Mouse (Mus musculus) left cerebral cortex, postnatal 4 days (tissue): ENCODE data around the gene Ralgapa2. TPM values are rescaled to one million over a fixed set of nuclear protein-coding genes. Genes with fewer than 3 reads are reported as not detected.

Experiments
- DNase-seq: peaks from one replicate; pipeline ENCODE4 v3.0.0-alpha.2; 2022
- intact Hi-C: fragments of 180-260 bp; cut with DNase I; formaldehyde crosslinking; loops from one replicate; pipeline ENCODE4 v1.15.1; 2025
- total RNA-seq, 2 experiments: library from RNA; stranded (reverse); gene quantifications; 2 replicates each; pipeline ENCODE4 v1.2.3; 2021

Gene Ralgapa2
- total RNA-seq, 2 experiments from 2014 or later = 42.1 to 42.5 TPM

DNA sequence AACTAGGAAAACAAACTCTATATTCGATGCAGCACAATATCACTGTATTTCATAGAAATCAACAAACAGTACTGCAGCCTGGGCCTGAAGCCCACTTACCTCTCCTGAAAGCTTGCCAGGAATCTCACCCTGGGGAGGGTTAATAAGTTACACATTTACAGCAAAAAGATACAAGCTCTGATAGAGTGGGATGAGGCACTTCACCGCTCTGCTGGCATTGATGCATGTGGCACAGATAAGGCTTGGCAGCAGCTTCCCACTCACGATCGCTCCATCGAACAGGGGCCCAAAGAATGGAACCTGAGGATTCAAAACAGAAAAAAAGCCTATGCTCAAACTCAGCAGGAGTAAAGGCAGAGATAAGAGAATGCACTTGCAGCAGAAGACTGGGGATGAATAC, 197.4 kb downstream of the Ralgapa2 start:
- DNase-seq = no peak
- intact Hi-C loops = no loop called here

DNA sequence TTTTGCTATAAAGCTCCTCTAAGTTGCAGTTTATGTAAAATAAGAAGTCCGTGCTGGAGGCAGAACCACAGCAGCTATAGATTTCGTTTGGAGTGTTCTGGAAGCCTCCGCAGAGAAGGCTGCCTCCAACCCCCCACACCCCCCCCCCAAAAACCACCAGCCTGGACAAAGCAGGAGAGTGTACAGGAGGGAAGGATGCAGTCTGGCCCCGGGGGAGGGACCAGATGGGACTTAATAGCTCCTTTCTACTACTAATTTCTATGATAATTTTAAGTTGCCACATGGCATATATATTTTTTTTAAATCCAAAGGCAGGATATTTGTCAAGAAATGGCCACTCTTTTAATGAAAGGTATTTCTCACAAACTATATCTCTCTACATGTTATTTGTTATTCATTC, 198.3 kb downstream of the Ralgapa2 start:
- intact Hi-C loops = no loop called here
- peak; percentile 64 for DNase-seq

DNA sequence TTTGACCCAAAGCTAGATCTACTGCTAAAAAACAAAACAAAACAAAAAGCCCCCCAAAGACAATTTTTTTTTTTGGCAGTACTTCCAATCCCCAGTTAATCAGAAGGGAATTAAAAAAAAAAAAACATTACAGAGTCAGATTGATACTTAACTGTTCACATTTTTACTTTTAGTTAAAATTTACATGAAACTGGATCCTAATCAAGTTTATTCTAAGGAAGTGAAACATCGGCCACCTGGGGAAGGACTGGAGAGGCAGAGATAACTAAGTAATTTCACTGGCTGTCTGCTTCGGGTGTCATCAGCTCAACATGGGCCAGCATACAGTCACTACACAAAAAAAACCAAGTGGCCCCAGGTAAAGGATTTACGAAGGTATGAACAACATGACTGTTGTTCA, 201.4 kb downstream of the Ralgapa2 start:
- DNase-seq = no peak
- intact Hi-C loops = no loop called here

DNA sequence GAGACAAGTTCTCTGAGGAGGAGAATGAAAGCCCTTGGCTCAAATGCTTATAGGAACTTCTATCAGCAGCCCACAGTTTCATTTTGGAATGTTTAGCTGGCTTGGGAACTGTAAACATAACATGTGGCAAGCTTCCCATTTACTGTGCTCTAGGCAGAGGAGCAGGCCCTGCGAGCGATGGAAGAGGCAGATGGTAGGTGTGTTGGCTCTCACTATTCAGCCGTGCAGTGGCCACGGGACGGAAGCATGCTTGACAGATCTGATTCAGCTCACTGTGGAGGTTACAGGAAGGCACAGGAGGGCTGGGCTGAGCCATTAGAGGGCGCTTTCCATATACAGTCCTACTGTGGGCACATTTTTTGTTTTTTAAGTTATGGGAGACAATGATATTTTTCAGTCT, 201.9 kb downstream of the Ralgapa2 start:
- intact Hi-C loops = no loop called here
- DNase-seq = peak; percentile 86

GRCm38 (mm10) chr2:146309413-146309812, 202.7 kb downstream of the Ralgapa2 start:
- DNase-seq = no peak
- intact Hi-C loops = loop anchor here (10.0 kb wide), 1 partner anchor 85 kb away; the partner anchor contains the start of gene Insm1

GRCm38 (mm10) chr2:146307060-146307459, 205.1 kb downstream of the Ralgapa2 start:
- DNase-seq = no peak

GRCm38 (mm10) chr2:146302094-146302699, 209.9 kb downstream of the Ralgapa2 start:
- intact Hi-C loops = loop anchor here (10.0 kb wide), 1 partner anchor 77 kb away; the partner anchor contains the start of gene Insm1
- no peak for DNase-seq

More at GRCm38 (mm10) chr2:146307060-146307459, 205.1 kb downstream of the Ralgapa2 start:
- intact Hi-C loops = loop anchor here (10.0 kb wide), 1 partner anchor 82 kb away; the partner anchor contains the start of gene Insm1

- intact Hi-C loops = loop anchor here (10.0 kb wide), 1 partner anchor 76 kb away; the partner anchor contains the start of gene Insm1
- no peak for DNase-seq
Observed at GRCm38 (mm10) chr2:146300500-146301020, 211.6 kb downstream of the Ralgapa2 start.

- intact Hi-C loops = loop anchor here (10.0 kb wide), 1 partner anchor 75 kb away; the partner anchor contains the start of gene Insm1
- no peak for DNase-seq
Observed at GRCm38 (mm10) chr2:146299841-146300460, 212.2 kb downstream of the Ralgapa2 start.

DNA sequence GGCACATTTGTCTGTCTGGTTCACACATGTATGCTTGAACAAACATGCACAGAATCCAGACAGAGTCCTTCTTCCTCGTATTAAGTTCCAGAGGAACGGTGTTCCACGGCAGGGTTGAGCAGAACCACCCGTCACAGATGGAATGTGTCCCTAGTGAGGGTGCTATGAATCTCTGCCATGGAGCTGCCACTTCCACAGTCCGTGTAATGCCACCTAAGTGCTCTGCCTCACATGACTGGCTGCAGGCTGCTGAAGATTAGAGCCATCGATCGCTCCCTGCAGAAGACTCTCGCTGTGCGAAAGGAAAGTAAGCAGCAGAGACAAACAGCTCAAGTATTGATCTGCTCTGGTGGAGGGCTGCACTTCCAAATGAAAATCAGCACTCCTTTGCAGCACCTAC, 218.6 kb downstream of the Ralgapa2 start:
- intact Hi-C loops = no loop called here
- no peak for DNase-seq

DNA sequence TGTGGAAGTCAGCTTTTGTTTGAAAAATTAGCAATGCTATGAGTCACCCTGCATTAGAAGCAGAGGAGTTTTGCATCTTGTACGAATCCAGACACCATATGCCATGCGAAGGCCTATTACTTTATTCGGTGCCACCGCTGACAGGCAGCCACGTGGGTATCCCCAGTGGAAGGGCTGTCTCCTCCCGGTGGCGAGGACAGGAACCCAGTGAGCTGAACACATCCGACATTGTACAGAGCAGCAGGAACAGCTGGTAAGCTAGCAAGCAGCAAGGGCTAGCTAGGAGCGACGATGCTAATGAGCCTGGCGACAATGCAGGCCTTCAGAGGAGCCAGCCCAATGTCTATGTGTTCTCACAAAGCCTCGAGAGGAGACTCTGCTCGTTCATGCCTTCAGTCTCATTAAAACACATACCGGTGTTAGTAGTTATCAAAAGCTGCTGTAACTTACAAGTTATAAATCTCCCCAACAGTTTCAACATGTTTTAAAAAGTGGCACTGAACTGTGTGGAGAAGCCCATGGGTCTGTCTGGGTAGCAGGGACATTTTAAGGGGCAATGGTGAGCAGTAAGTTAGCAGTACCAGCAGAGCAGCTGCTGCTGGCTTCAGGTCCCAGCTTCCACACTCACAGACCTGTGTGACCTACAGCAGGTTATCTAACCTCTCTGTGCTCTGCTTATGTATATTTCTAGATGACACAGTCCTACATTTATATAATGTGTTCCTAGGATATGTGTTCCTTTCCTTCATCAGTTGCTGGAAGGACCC, 221.1 kb downstream of the Ralgapa2 start:
- intact Hi-C loops = no loop called here
- DNase-seq = peak; percentile 89

- intact Hi-C loops = no loop called here
- DNase-seq = no peak
Observed at GRCm38 (mm10) chr2:146290366-146290765, 221.8 kb downstream of the Ralgapa2 start.

GRCm38 (mm10) chr2:146289394-146289793, 222.8 kb downstream of the Ralgapa2 start:
- DNase-seq = no peak

GRCm38 (mm10) chr2:146288326-146288725, 223.8 kb downstream of the Ralgapa2 start:
- DNase-seq = no peak
- intact Hi-C loops = no loop called here

More at GRCm38 (mm10) chr2:146289394-146289793, 222.8 kb downstream of the Ralgapa2 start:
- intact Hi-C loops = no loop called here

DNA sequence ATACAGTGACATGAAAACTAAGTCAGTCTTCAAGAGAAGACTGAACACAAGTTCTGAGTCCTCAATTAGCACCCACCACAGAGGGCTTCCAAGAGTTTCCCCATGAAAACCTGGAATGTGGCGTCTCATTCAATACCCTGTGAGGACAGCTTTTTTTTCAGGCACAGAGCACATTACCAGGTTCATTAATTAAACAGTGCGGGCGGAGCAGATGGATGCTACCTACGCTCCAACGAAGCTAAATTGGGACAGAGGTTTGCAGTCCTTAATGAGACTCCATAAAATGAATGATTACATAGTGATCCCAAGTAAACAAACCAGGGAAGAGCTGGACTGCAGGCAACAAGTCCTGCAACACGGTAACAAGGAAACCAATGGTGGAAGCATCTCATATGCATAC, 224.6 kb downstream of the Ralgapa2 start:
- no peak for DNase-seq
- intact Hi-C loops = no loop called here

DNA sequence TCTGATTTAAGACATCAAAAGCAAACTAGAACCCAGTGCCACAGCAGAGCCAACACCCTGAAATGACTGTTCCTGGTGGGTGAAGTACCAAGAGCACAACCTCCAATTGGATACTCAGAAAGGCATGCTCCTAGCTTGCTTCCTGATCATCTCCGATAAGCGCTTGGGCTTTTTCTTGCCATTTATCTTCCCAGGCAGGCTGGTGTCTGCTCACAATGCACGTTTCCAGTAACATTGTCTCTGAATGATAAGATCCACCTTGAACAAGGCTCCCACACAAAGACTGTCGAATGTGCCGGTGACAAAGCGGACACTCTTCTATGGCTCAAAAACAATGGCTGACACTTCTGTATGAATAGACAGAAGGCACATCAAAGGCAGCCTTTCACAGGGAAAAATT, 230.8 kb downstream of the Ralgapa2 start:
- DNase-seq = no peak
- intact Hi-C loops = no loop called here

DNA sequence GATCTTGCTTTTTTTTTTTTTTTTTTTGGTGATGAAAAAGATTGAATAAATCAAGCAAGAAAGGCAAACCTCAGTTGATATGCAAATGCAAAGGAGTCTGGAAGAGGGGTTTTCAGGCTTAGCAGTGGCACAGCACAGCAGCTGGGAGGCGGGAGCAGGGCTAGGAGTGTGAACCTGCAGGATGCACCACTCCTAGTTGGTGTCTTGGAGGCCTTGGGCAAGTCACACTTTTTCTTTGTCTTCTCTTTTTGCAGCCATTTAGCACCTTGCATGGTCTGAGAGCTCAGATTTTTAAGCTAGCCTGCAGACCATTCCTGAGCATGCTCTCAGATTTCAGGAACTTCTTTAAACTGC, 231.2 kb downstream of the Ralgapa2 start:
- intact Hi-C loops = no loop called here
- DNase-seq = no peak

GRCm38 (mm10) chr2:146280221-146280920, 231.8 kb downstream of the Ralgapa2 start:
- intact Hi-C loops = no loop called here
- DNase-seq = peak; percentile 49

- intact Hi-C loops = no loop called here
- peak; percentile 95 for DNase-seq
Observed at GRCm38 (mm10) chr2:146279430-146280220, 232.5 kb downstream of the Ralgapa2 start.

- intact Hi-C loops = no loop called here
- no peak for DNase-seq
Observed at GRCm38 (mm10) chr2:146278381-146278780, 233.8 kb downstream of the Ralgapa2 start.
